Mouse (Mus musculus) frontal cortex, postnatal 10 days (tissue): ENCODE measurements around the gene Ubiad1.

Experiments used
- DNase-seq, 2 experiments: peaks; one replicate each; pipeline ENCODE4 v3.0.0; 2022; ENCODE audit warnings: low spot score in 2 of 2, mixed read lengths in 1 of 2

Gene Ubiad1

DNA sequence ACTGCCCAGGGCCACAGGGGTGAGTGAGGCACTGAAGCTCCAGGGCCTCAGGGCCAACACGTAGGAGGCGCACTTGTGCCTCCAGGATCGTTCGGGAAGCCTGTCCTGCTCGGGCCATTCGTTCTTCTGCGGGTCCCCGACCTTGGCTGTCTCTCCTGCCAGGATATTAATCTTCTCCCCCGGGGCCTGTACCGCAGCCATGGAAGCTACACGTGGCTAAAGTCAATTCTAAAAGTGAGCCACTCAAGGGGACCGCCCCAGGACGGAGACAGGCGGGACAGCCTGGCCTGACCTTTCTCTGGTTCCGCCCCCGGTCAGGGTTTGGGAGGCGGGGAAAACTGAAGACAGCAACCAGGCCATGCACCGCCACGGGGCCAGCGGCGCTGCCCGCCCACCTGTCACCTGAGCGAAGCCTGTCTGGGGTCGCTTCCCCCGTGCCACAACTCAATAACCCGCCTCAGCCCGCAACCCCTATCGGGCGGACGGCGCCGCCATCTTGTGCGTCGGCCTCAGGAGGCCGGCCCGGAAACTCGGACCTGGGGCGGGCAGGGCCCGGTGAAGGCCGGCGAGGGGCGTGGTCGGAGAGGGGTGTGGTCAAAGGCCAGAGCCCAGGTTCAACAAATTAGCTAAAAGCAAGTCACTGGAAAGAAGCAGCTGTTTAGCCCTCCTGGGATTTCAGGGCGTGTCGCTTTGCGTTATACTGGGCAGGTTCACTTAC is at the start of gene Ubiad1:
Gene Ubiad1, minus strand, starts transcription at position 522 of the 718 bp plus-strand sequence.
- peak; percentile 57 to 71 for DNase-seq

- no peak for DNase-seq
Measured at GRCm38 (mm10) chr4:148491448-148491847, 46.9 kb upstream of the Ubiad1 start.

DNA sequence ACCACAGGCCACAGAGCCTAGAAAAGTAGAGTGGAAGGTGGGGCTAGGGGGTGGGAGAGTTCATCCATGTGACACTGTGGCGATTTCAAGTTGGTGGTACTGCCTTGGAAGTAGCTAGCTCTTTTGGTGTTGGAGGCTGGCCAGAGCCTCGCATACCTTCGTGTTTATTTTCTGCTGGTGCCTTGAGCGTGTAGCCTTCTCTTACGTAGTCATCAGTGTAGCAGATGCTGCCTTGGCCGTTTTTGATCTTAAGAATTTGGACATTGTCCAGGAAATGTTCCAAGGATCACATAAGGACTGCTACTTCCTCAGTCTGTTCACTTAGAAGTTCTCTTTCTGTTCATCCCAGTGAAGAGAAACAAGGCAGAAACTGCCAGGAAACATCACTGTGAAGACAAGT is 45.9 kb upstream of the Ubiad1 start:
- DNase-seq: no peak

GRCm38 (mm10) chr4:148487841-148488240 is 43.3 kb upstream of the Ubiad1 start:
- no peak for DNase-seq

- no peak for DNase-seq
Measured at GRCm38 (mm10) chr4:148484511-148484910, 39.9 kb upstream of the Ubiad1 start.

GRCm38 (mm10) chr4:148481557-148482168 is 37.1 kb upstream of the Ubiad1 start:
- DNase-seq: no peak

GRCm38 (mm10) chr4:148480245-148480644 is 35.7 kb upstream of the Ubiad1 start:
- no peak for DNase-seq

DNA sequence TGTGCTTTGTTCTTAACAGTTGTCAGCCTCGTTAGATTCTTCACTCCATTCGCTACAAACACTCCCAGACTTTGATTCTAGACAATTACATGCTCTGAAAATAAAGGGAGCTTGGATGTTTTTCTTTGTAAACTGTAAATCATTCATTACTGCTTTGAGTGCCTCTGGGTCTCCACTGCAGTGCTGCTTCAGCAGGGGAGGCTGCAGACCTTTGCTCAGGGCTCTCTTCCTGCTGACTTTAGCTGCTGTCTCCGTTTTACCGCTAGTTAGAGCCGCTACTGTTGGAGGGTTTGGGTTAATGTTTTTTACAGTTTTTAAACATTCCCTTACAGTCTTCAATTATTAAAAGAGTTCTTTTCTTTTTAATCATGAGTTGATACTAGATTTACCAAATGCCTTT is 28.9 kb upstream of the Ubiad1 start:
- DNase-seq: no peak

- DNase-seq: no peak
Measured at GRCm38 (mm10) chr4:148472436-148473174, 28.0 kb upstream of the Ubiad1 start.

DNA sequence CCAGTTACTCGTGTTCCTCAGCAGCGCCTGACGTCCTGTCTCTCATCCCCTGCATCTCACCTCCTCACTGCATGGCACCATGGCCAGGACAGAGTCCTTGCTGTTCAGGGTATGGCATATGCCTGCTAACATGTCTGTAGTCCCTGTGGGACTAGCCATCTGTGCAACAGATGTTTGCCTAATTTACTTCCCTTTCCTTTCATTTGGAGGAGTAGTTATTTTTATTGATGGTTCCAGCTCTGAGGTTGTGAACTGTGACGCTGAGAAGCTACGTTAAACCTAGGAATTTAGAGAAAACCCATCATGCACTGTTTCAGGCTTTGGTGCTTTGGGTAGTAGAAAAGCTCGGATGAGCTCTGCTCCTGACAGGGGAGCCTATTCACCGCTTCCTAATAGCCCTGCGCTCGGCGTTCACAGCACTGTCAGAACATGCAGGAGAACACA is 26.8 kb upstream of the Ubiad1 start:
- DNase-seq: no peak

GRCm38 (mm10) chr4:148469487-148470252 is 25.1 kb upstream of the Ubiad1 start:
- no peak for DNase-seq

DNA sequence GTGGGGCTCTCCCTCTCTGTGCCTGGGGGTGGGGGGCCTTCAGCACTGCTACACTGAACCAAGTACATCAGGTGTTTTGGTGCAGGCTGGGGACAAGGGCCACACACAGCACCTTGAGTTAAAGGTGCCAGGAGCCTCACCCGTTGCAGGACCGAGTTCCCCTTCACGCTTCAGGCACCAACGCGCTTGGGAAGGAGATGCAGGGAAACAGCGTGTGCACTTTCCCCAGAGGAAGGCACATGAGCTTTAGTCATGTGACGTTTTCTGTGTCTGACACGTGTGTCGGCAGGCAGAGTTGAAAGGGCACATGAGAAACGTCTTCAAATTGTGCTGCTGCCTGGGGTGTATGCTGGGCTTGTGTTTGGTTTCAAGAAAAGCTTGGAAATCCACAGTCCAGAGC is 23.8 kb upstream of the Ubiad1 start:
- DNase-seq: no peak

- DNase-seq: no peak
Measured at GRCm38 (mm10) chr4:148466511-148467079, 22.0 kb upstream of the Ubiad1 start.

- no peak for DNase-seq
Measured at GRCm38 (mm10) chr4:148464869-148465268, 20.3 kb upstream of the Ubiad1 start.

GRCm38 (mm10) chr4:148464301-148464700 is 19.7 kb upstream of the Ubiad1 start:
- DNase-seq: no peak

GRCm38 (mm10) chr4:148463208-148463960 is 18.8 kb upstream of the Ubiad1 start:
- DNase-seq: no peak

DNA sequence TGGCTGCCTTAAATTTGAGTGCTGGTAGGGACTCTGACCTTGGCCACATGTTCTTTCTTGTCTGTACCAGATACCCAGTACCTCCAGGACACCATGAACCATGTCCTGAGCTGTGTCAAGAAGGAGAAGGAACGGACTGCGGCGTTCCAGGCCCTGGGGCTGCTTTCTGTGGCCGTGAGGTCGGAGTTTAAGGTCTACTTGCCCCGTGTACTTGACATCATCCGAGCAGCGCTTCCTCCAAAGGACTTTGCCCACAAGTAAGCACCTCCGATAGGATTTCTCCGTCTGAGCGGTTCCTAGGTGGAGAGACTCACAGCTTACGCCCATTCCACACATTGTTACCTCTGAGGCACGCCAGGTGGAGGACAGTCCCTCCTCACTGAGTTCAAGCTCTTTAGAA is 18.1 kb upstream of the Ubiad1 start:
- DNase-seq: no peak

DNA sequence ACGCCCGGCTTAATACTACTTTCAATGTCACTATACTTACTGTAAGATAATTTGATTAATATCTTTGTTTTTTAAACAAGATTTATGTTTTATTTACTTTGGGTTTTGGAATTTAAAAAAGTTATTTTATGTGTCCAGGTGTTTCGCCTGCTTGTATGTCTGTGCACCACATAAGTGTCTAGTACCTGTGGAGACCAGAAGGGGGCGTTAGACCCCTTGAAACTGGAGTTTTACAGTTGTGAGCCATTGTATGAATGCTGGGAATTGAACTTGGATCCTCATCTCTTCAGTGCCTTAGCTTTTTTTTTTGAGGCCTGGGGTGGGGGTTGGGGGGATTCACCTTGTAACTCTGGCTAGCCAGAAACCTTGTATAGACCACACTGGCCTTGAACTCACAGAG is 17.2 kb upstream of the Ubiad1 start:
- DNase-seq: no peak

- no peak for DNase-seq
Measured at GRCm38 (mm10) chr4:148460656-148461284, 16.2 kb upstream of the Ubiad1 start.

- DNase-seq: no peak
Measured at GRCm38 (mm10) chr4:148455477-148456025, 11.0 kb upstream of the Ubiad1 start.
